Mouse (Mus musculus): ENCODE measurements at regions not wholly inside any gene's neighbourhood (a gene's known extent, or its start where the extent isn't known, plus 50 kb on each side); places are given as distances from the start of the nearest gene placed in this dataset.
A peak's percentile ranks its signal among the peaks of the same experiment; 100 is the strongest.

DNA sequence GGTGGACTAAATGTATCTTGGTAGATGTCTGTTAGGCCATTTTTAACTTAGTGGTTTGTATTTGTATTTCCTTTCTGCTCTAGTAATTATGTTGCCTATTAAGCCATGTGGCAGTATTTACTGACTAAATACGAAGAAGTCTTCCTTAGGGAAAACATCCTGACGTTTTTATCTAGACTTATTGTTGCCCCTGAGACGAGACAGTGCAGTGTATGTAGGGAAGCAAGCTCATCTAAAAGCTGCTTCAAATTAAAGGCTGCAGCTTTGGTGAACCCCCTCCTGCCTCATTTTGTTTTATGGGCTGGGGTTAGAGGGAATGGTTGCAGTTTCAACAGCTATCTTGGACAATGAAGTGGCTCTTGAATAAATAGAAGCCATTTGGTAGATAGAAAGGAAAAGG is 54.6 kb upstream of the C1galt1 start:
- 30% methylated on average over 3 of the region's 3 CpGs for WGBS
- TF ChIP-seq POLR2A (IDR thresholded peaks at IDR 0.05; ENCODE audit: borderline replicate concordance, extremely low read depth, low read depth, low read length) = no peak
- TF ChIP-seq CTCF (IDR thresholded peaks at IDR 0.05; ENCODE audit: insufficient read depth, low read length) = no peak
- no peak overlapping the region for H3K4me3 ChIP-seq (replicated peaks; ENCODE audit: extremely low read depth, low read depth, low read length)

DNA sequence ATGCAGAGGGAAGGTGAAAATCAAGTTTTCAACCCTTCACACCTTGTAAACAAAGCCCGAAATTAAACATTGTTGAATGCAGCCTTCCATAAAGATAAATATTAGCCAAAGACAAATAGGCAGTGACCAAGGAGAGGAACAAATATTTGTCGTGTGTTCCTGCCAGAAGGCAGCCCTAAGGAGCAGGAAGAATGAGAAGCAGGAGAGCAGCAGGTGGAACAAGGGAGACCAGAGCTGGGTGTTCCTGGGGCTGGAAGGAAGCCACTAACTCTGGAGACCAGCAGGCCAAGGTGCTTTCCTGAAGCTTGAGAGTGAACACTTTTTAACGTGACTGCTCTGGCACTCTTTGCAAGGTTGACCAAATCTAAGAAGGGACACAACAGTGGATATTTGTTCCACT is 55.6 kb upstream of the C1galt1 start:
- peak; percentile 24 for DNase-seq
- TF ChIP-seq CTCF (IDR thresholded peaks at IDR 0.05; ENCODE audit: insufficient read depth, low read length) (no peak), POLR2A (IDR thresholded peaks at IDR 0.05; ENCODE audit: borderline replicate concordance, extremely low read depth, low read depth, low read length) (no peak)
- 35% methylated on average over 3 of the region's 3 CpGs for WGBS
- H3K4me1 ChIP-seq (ENCODE audit: control insufficient read depth, insufficient read depth, low read length) = peaks cover 2% of the 10 kb centered on the region; the same call in 1 of the 2 replicates
- no peak overlapping the region for H3K4me3 ChIP-seq (replicated peaks; ENCODE audit: extremely low read depth, low read depth, low read length)

More for the DNA sequence above, 54.6 kb upstream of the C1galt1 start:
- no peak for DNase-seq
- peaks cover 2% of the 10 kb centered on the region; the same call in 1 of the 2 replicates for H3K4me1 ChIP-seq (ENCODE audit: control insufficient read depth, insufficient read depth, low read length)

DNA sequence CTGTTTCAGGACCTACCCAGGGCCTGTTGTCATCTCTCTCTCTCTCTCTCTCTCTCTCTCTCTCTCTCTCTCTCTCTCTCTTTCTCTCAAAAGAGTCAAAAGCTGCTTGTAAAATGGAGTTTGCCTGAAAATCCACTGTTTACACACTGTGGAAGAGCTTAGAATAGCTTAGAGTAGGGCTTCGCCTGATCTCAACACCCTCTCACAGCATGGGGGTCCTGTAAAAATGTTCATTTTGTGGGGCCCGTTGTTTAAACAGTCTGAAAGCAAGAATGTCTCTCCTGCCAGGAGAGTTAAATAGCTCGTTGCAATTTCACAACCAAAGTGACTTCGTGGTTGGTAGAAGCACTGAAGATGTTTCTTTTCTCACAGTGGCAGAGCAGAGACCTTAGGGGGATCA is 59.2 kb upstream of the C1galt1 start:
- 46% methylated on average over 4 of the region's 4 CpGs for WGBS
- peaks cover 2% of the 10 kb centered on the region; the same call in 1 of the 2 replicates for H3K4me1 ChIP-seq (ENCODE audit: control insufficient read depth, insufficient read depth, low read length)
- TF ChIP-seq CTCF (IDR thresholded peaks at IDR 0.05; ENCODE audit: insufficient read depth, low read length) = no peak
- no peak for TF ChIP-seq POLR2A (IDR thresholded peaks at IDR 0.05; ENCODE audit: borderline replicate concordance, extremely low read depth, low read depth, low read length)
- H3K4me3 ChIP-seq (replicated peaks; ENCODE audit: extremely low read depth, low read depth, low read length) = no peak overlapping the region
- no peak for DNase-seq

DNA sequence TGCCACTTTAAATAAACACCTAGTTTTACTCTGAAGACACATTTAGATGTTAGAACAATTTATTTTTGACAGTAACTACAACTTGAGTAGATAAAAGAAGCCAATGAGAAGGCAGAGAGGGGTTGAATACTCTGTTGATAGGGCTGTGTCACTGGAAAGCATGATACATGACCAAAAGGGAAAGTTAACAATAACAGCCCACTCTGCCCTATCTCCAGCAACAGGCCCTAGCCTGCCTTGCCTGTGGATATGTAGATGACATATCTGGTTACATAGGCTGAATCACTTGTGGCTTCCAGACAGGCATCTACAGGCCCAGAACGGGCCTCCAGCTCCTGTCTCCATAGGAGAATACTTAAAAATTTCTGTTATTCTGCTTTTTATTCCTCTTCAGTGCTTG is 61.6 kb upstream of the C1galt1 start:
- no peak for DNase-seq
- WGBS = 67% methylated on average over 1 of the region's 1 CpGs
- no peaks in the 10 kb centered on the region; the same call in 1 of the 2 replicates for H3K4me1 ChIP-seq (ENCODE audit: control insufficient read depth, insufficient read depth, low read length)
- TF ChIP-seq CTCF (IDR thresholded peaks at IDR 0.05; ENCODE audit: insufficient read depth, low read length) (no peak), POLR2A (IDR thresholded peaks at IDR 0.05; ENCODE audit: borderline replicate concordance, extremely low read depth, low read depth, low read length) (no peak)
- no peak overlapping the region for H3K4me3 ChIP-seq (replicated peaks; ENCODE audit: extremely low read depth, low read depth, low read length)

DNA sequence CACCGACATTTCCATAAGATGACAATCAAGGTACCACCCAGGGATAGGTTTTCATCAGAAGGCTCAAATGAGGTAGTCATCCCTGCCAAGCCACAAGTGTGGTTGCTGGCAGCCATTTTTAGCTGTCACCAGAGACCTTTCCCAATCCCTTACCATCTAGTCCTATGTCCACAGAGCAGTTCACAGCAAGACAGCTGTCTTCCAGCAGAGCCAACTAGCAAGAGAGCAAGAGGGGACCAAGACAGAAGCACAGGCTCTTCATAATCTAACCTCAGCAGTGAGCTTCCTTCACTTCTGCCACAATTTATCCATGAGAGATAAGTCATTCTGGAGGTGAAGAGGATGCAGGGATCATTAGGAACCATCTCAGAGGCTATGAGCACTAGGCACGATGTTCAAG is 64.7 kb upstream of the C1galt1 start:
- TF ChIP-seq POLR2A (IDR thresholded peaks at IDR 0.05; ENCODE audit: borderline replicate concordance, extremely low read depth, low read depth, low read length) = no peak
- TF ChIP-seq CTCF (IDR thresholded peaks at IDR 0.05; ENCODE audit: insufficient read depth, low read length) = no peak
- Histone ChIP-seq H3K4me3 (replicated peaks; ENCODE audit: extremely low read depth, low read depth, low read length) (no peak overlapping the region), H3K4me1 (ENCODE audit: control insufficient read depth, insufficient read depth, low read length) (no peaks in the 10 kb centered on the region; the same call in 1 of the 2 replicates)
- 81% methylated on average over 2 of the region's 2 CpGs for WGBS
- DNase-seq = no peak

DNA sequence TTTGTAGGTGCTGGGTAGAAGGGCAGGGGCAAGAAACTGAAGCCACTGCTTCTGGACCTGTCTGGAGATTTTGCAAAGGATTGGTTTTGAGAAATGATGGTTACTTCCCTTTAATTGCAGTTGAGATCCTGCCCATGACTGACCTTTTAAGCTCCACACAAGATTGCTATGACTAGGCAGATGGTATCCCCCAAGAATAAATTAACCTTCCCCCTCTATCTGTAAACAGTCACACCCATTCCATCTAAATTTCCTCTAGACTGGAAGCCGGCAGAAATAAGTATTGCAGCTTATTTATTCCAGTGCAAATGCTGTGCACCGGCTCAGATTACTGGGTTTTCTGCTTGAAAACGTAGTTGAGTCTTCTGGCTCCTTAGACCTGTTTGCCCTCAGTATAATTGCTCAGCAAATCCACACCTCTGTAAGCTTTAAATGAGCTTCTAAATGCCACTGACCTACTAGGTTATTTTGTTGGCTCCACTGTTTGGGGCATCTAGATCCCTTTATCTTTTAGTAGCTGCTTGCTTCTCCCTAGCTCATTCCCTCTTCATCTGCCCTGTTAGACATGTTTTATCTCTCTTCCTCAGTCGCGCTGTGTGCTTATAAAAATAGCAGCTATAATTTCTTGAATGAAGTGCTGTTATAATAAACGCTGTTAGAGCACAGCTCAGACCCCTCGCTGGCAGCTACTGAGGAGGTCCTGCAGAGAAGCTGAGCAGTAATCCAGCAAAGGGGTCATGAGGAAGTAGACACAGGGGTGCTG is 65.8 kb upstream of the C1galt1 start:
- TF ChIP-seq POLR2A (IDR thresholded peaks at IDR 0.05; ENCODE audit: borderline replicate concordance, extremely low read depth, low read depth, low read length) (no peak), CTCF (IDR thresholded peaks at IDR 0.05; ENCODE audit: insufficient read depth, low read length) (no peak)
- 24% methylated on average over 7 of the region's 7 CpGs for WGBS
- no peak overlapping the region for H3K4me3 ChIP-seq (replicated peaks; ENCODE audit: extremely low read depth, low read depth, low read length)
- no peak for DNase-seq
- H3K4me1 ChIP-seq (ENCODE audit: control insufficient read depth, insufficient read depth, low read length) = no peaks in the 10 kb centered on the region; the same call in 1 of the 2 replicates

DNA sequence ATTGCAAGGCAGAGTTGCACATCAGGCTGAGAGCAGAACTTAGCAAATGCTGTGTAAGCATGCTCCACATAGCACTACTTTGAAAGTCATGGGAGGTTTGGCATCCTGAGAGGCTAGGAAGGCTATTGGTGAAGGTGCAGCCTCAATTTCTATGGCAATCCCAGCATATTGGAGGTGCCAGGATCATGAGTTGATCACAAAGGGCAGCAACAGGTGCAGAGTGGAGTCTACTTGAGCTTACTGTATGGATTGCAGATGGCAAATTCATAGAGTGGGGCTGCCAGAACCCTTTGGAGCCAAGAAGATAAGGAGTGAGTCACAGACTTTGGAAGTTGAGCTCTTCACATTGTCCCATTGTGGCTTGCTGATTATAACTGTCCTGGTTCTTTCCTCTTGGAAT is 75.4 kb upstream of the Asns start:
- Histone ChIP-seq H3K4me1 (ENCODE audit: control insufficient read depth, insufficient read depth, low read length) (no peaks in the 10 kb centered on the region), H3K4me3 (replicated peaks; ENCODE audit: extremely low read depth, low read depth, low read length) (no peak overlapping the region)
- TF ChIP-seq CTCF (IDR thresholded peaks at IDR 0.05; ENCODE audit: insufficient read depth, low read length) = no peak
- no peak for DNase-seq

DNA sequence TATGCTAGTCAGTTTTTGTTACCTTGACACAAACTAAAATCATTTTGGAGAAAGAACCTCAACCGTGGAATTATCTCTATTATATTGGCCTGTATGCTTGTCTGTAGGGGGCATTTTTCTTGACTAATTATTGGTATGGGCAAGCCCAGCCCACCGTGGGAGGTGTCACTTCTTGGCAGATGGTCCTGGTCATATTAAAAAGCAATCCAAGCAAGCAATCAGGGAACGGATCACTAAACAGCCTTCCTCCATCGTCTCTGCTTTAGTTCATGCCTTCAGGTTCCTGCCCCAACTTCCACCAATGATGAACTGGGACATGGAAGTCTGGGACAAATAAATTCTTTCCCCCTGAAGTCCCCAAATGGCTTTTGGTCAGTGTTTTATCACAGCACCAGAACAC is 74.6 kb upstream of the Asns start:
- TF ChIP-seq POLR2A (IDR thresholded peaks at IDR 0.05; ENCODE audit: borderline replicate concordance, extremely low read depth, low read depth, low read length) (no peak), CTCF (IDR thresholded peaks at IDR 0.05; ENCODE audit: insufficient read depth, low read length) (no peak)
- WGBS = 81% methylated on average over 4 of the region's 4 CpGs
- no peak overlapping the region for H3K4me3 ChIP-seq (replicated peaks; ENCODE audit: extremely low read depth, low read depth, low read length)
- no peaks in the 10 kb centered on the region for H3K4me1 ChIP-seq (ENCODE audit: control insufficient read depth, insufficient read depth, low read length)
- no peak for DNase-seq

DNA sequence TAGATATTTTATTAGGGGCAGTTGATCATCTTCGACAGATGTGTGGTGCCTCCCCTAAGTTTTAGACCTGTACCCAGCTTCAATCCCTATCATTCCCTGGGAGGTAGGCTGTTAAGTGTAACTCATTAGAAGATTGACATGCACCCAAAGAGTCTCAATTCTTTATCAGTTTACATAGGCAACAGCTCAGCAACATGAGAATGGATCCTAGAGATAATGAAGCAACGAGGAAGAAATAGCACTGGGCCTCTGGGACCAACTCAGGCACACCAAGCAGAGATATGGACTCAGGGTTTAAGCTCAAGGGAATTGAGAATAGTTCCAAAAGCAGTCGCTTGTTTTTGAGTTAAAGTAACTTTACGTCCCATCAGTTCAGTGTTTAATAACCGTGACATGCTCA is 66.3 kb upstream of the Asns start:
- DNase-seq = no peak
- H3K4me1 ChIP-seq (ENCODE audit: control insufficient read depth, insufficient read depth, low read length) = no peaks in the 10 kb centered on the region
- no peak overlapping the region for H3K4me3 ChIP-seq (replicated peaks; ENCODE audit: extremely low read depth, low read depth, low read length)
- no peak for TF ChIP-seq CTCF (IDR thresholded peaks at IDR 0.05; ENCODE audit: insufficient read depth, low read length)
- no peak for TF ChIP-seq POLR2A (IDR thresholded peaks at IDR 0.05; ENCODE audit: borderline replicate concordance, extremely low read depth, low read depth, low read length)
- WGBS = 72% methylated on average over 5 of the region's 5 CpGs

DNA sequence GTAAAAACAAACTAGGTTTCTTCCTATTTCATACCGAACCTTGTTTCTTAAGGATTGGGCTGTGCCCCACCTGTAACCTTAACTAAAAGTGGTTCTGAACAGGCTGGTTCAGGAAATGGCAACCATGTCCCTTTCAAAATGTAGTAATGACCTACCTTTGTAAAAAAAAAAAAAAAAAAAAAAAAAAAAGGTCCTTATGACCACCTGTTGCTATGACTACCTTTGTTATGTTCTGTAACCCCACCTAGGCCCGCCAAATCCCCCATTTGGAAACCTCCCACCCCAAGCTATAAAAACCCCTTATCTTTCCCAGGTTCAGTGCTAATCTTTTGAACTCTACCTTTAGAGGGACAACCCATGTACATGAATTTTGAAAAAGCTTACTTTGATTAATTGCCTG is 60.8 kb upstream of the Asns start:
- WGBS = 77% methylated on average over 2 of the region's 2 CpGs
- no peak overlapping the region for H3K4me3 ChIP-seq (replicated peaks; ENCODE audit: extremely low read depth, low read depth, low read length)
- DNase-seq = no peak
- TF ChIP-seq CTCF (IDR thresholded peaks at IDR 0.05; ENCODE audit: insufficient read depth, low read length) (no peak), POLR2A (IDR thresholded peaks at IDR 0.05; ENCODE audit: borderline replicate concordance, extremely low read depth, low read depth, low read length) (no peak)
- no peaks in the 10 kb centered on the region for H3K4me1 ChIP-seq (ENCODE audit: control insufficient read depth, insufficient read depth, low read length)
